Mouse (Mus musculus): ENCODE results near the gene Fbxo7.

Gene Fbxo7

GRCm38 (mm10) chr10:86091919-86092318 is 70.1 kb downstream of the Fbxo7 start:
- DNase-seq (ENCODE audit: low spot score): no peak

GRCm38 (mm10) chr10:86093109-86094035 is 71.6 kb downstream of the Fbxo7 start:
- DNase-seq (ENCODE audit: low spot score): no peak

GRCm38 (mm10) chr10:86098363-86098762 is 76.6 kb downstream of the Fbxo7 start:
- no peak for DNase-seq (ENCODE audit: low spot score)

- no peak for DNase-seq (ENCODE audit: low spot score)
Observed at GRCm38 (mm10) chr10:86100281-86100851, 78.6 kb downstream of the Fbxo7 start.
